Mouse (Mus musculus) liver, adult 2 months (tissue): ENCODE measurements around the gene Apobec3. TPM values are rescaled to one million over a fixed set of nuclear protein-coding genes. Genes with fewer than 3 reads are reported as not detected.

ENCODE experiments used
- DNase-seq: peaks from one replicate; pipeline ENCODE4 v3.0.0-alpha.2; 2011; ENCODE audit warnings: low read depth, low spot score; ENCODE audit errors: extremely low read depth
- H3K27ac ChIP-seq: fragments of 200-500 bp; replicated peaks from 2 replicates; pipeline ENCODE4 v1.5.1; 2012; ENCODE audit warnings: low read depth, mild to moderate bottlenecking, control low read depth, inconsistent platforms, low read length; ENCODE audit not compliant: insufficient read depth
- H3K27me3 ChIP-seq: fragments of 200-500 bp; 2 replicates; pipeline ENCODE4 v1.6.1; 2012; ENCODE audit warnings: mild to moderate bottlenecking, moderate library complexity, low read length, inconsistent platforms; ENCODE audit not compliant: control insufficient read depth, insufficient read depth
- H3K36me3 ChIP-seq: fragments of 200-500 bp; 2 replicates; pipeline ENCODE4 v1.6.1; 2012; ENCODE audit warnings: low read length, inconsistent platforms; ENCODE audit not compliant: control insufficient read depth, insufficient read depth
- H3K4me1 ChIP-seq: fragments of 200-500 bp; 2 replicates; pipeline ENCODE4 v1.6.1; 2011; ENCODE audit warnings: low read length; ENCODE audit not compliant: control insufficient read depth, insufficient read depth
- H3K4me3 ChIP-seq: fragments of 200-500 bp; 2 replicates; pipeline ENCODE4 v1.5.1; 2011; ENCODE audit warnings: low read depth, mild to moderate bottlenecking, control low read depth, low read length, moderate library complexity; ENCODE audit not compliant: insufficient read depth
- H3K79me2 ChIP-seq: fragments of 200-500 bp; 2 replicates; pipeline ENCODE4 v1.6.1; 2012; ENCODE audit warnings: inconsistent platforms, mild to moderate bottlenecking, low read length, moderate library complexity; ENCODE audit not compliant: control insufficient read depth, insufficient read depth
- H3K9ac ChIP-seq: fragments of 200-500 bp; 2 replicates; pipeline ENCODE4 v1.6.1; 2012; ENCODE audit warnings: low read depth, mild to moderate bottlenecking, control low read depth, inconsistent platforms, low read length
- CTCF ChIP-seq: fragments of 200-500 bp; IDR thresholded peaks from 2 replicates; pipeline ENCODE4 v1.5.1; 2011; ENCODE audit warnings: low read depth, low read length, control low read depth
- POLR2A ChIP-seq: fragments of 200-500 bp; IDR thresholded peaks from 2 replicates; pipeline ENCODE4 v1.6.1; 2011; ENCODE audit warnings: low read length, control low read depth; ENCODE audit not compliant: insufficient read depth; ENCODE audit errors: extremely low read depth
- WGBS: fragments of 180-500 bp; shearing (Covaris S2); methylation state at CpG from one replicate; pipeline ENCODE4 v1.1.7; 2018; 5-methylcytosine and 5-hydroxymethylcytosine counted together
- polyA plus RNA-seq: library from polyadenylated mRNA; depleted of rRNA; stranded (reverse); fragments of >200 nt; gene quantifications from 2 replicates; pipeline ENCODE4 v1.2.3, GENCODE M21; 2012; rRNA removed
- total RNA-seq: library from RNA; depleted of rRNA; stranded (reverse); fragments of >200 nt; gene quantifications from 2 replicates; pipeline ENCODE4 v1.2.3, GENCODE M21; 2014; rRNA removed

Gene Apobec3
- total and polyA plus RNA-seq, 2 experiments: 2.4 to 2.6 TPM

- Histone ChIP-seq H3K9ac (no peak overlapping the region), H3K4me1 (no peaks in the 10 kb centered on the region), H3K79me2 (no peaks in the 10 kb centered on the region), H3K36me3 (no peaks in the 10 kb centered on the region), H3K27me3 (no peaks in the 10 kb centered on the region), H3K27ac (no peak overlapping the region), H3K4me3 (no peak overlapping the region)
- 82% methylated on average over 9 of the region's 9 CpGs for WGBS
- no peak for DNase-seq
- TF ChIP-seq CTCF (no peak), POLR2A (no peak)
These were observed 70.0 kb downstream of the Apobec3 start for GRCm38 (mm10) chr15:79961366-79961921.

- TF ChIP-seq POLR2A (no peak), CTCF (no peak)
- Histone ChIP-seq H3K36me3 (no peaks in the 10 kb centered on the region), H3K4me3 (no peak overlapping the region), H3K27me3 (no peaks in the 10 kb centered on the region), H3K79me2 (no peaks in the 10 kb centered on the region), H3K9ac (no peak overlapping the region), H3K27ac (no peak overlapping the region), H3K4me1 (no peaks in the 10 kb centered on the region)
- no peak for DNase-seq
- 92% methylated on average over 18 of the region's 18 CpGs for WGBS
These were observed 71.2 kb downstream of the Apobec3 start for GRCm38 (mm10) chr15:79962661-79963060.

GRCm38 (mm10) chr15:79964376-79964775 lies 72.9 kb downstream of the Apobec3 start:
- Histone ChIP-seq H3K79me2 (no peaks in the 10 kb centered on the region), H3K27ac (no peak overlapping the region), H3K4me3 (no peak overlapping the region), H3K9ac (no peak overlapping the region), H3K36me3 (no peaks in the 10 kb centered on the region), H3K4me1 (no peaks in the 10 kb centered on the region), H3K27me3 (no peaks in the 10 kb centered on the region)
- TF ChIP-seq CTCF (no peak), POLR2A (no peak)
- whole genome bisulfite sequencing: 75% methylated on average over 7 of the region's 7 CpGs
- no peak for DNase-seq

Other genes with a start within 250 kb of the Apobec3 start
- gene Fam227a, start 232.7 kb upstream of the Apobec3 start, total RNA-seq: 0.83 and 1.1 TPM in 2 replicates
- gene Fam227a, start 232.7 kb upstream of the Apobec3 start, polyA plus RNA-seq: 0.14 and 0.20 TPM in 2 replicates
- 6.6 and 6.8 TPM in 2 replicates for gene Cby1, start 232.5 kb upstream of the Apobec3 start, total RNA-seq
- 3.3 and 4.4 TPM in 2 replicates for gene Cby1, start 232.5 kb upstream of the Apobec3 start, polyA plus RNA-seq
- 46.0 and 52.8 TPM in 2 replicates for gene Tomm22, start 220.8 kb upstream of the Apobec3 start, total RNA-seq
- 22.2 and 23.9 TPM in 2 replicates for gene Tomm22, start 220.8 kb upstream of the Apobec3 start, polyA plus RNA-seq
- gene Josd1, start 203.7 kb upstream of the Apobec3 start, total RNA-seq: 19.0 and 25.6 TPM in 2 replicates
- 21.9 and 22.6 TPM in 2 replicates for gene Josd1, start 203.7 kb upstream of the Apobec3 start, polyA plus RNA-seq
- 8.1 and 8.5 TPM in 2 replicates for gene Gtpbp1, start 200.8 kb upstream of the Apobec3 start, total RNA-seq
- 12.8 and 13.2 TPM in 2 replicates for gene Gtpbp1, start 200.8 kb upstream of the Apobec3 start, polyA plus RNA-seq
- gene Sun2, start 149.1 kb upstream of the Apobec3 start, total RNA-seq: 33.9 and 45.8 TPM in 2 replicates
- 29.7 and 33.4 TPM in 2 replicates for gene Sun2, start 149.1 kb upstream of the Apobec3 start, polyA plus RNA-seq
- gene Dnal4, start 113.8 kb upstream of the Apobec3 start, total RNA-seq: 4.5 and 6.2 TPM in 2 replicates
- 14.2 and 14.9 TPM in 2 replicates for gene Dnal4, start 113.8 kb upstream of the Apobec3 start, polyA plus RNA-seq
- gene Nptxr, start 86.9 kb upstream of the Apobec3 start, total RNA-seq: 0.09 and 0.20 TPM in 2 replicates
- 0.11 and 0.19 TPM in 2 replicates for gene Nptxr, start 86.9 kb upstream of the Apobec3 start, polyA plus RNA-seq
- not detected in 2 replicates for gene Npcd, start 57.4 kb upstream of the Apobec3 start, total RNA-seq
- gene Npcd, start 57.4 kb upstream of the Apobec3 start, polyA plus RNA-seq: 0.26 TPM in 1 of 2 replicates, not detected in the other
- 1.2 and 1.8 TPM in 2 replicates for gene Cbx6, start 57.0 kb upstream of the Apobec3 start, total RNA-seq
- 2.9 and 3.7 TPM in 2 replicates for gene Cbx6, start 57.0 kb upstream of the Apobec3 start, polyA plus RNA-seq
- gene Cbx7, start 79.5 kb downstream of the Apobec3 start, total RNA-seq: 4.0 and 4.4 TPM in 2 replicates
- gene Cbx7, start 79.5 kb downstream of the Apobec3 start, polyA plus RNA-seq: 7.5 and 10.1 TPM in 2 replicates
- gene Pdgfb, start 123.3 kb downstream of the Apobec3 start, total RNA-seq: 0.65 and 1.6 TPM in 2 replicates
- gene Pdgfb, start 123.3 kb downstream of the Apobec3 start, polyA plus RNA-seq: 1.0 and 1.2 TPM in 2 replicates
- gene Syngr1, start 199.7 kb downstream of the Apobec3 start, total RNA-seq: 0.28 and 0.47 TPM in 2 replicates
- 1.2 and 1.6 TPM in 2 replicates for gene Syngr1, start 199.7 kb downstream of the Apobec3 start, polyA plus RNA-seq
- gene Rpl3, start 200.2 kb downstream of the Apobec3 start, total RNA-seq: 399 and 467 TPM in 2 replicates
- 304 and 375 TPM in 2 replicates for gene Rpl3, start 200.2 kb downstream of the Apobec3 start, polyA plus RNA-seq
- gene Tab1, start 241.5 kb downstream of the Apobec3 start, total RNA-seq: 4.1 and 4.3 TPM in 2 replicates
- gene Tab1, start 241.5 kb downstream of the Apobec3 start, polyA plus RNA-seq: 5.0 and 5.1 TPM in 2 replicates